In genomic region chr7:34506816-34507215, GRCm38 (mm10) we compare ENCODE assay signal across 21 mouse cellular contexts.
DNase-seq lines count a peak whose midpoint lies in the region; TF ChIP-seq lines count a peak whose summit lies in the region.
"Had no signal": no experiment of that assay in that cellular context is flagged by ENCODE, and none has a peak within 500 bp of the region (broad histone marks: within the 10 kb centered on the region; RNA-seq: fewer than 3 reads in every experiment).

No protein-coding gene starts in this region.

- no peak overlapping the region for H3K27ac ChIP-seq in layer of hippocampus, adult 2 months
- H3K27ac ChIP-seq: forebrain, embryonic 10.5 days; heart, adult 2 months; heart, embryonic 13.5 days; hindbrain, embryonic 13.5 days; limb, embryonic 13.5 days; liver, embryonic 14.5 days had no signal

- TF ChIP-seq CTCF in layer of hippocampus, adult 2 months (conservative IDR thresholded peaks at IDR 0.05) = peak; percentile 23; the same call in 1 of the 2 replicates

- no peak for DNase-seq in layer of hippocampus, adult 2 months (ENCODE audit: low spot score in 2 of 2)
- DNase-seq in layer of hippocampus, adult 9-10 months (ENCODE audit: low spot score) = no peak
- DNase-seq in A20 (ENCODE audit: low read depth, low spot score) (peak; percentile 23), ES-CJ7 (ENCODE audit: low read depth, low spot score) (peak; percentile 50)
- DNase-seq in lung, postnatal 14 days = peak; percentile 32
- no peak for DNase-seq in embryo, embryonic 10 days (ENCODE audit: low spot score)
- DNase-seq in left cerebral cortex, adult 9 months (ENCODE audit: low spot score in 2 of 2) = no peak
- DNase-seq: adrenal gland, postnatal 25 days; cerebellum, adult 9-11 months; gastrocnemius, postnatal 36 days; heart, adult 2 months; kidney, adult 18-20 months; kidney, postnatal 14 days; midbrain, embryonic 14.5 days; right cerebral cortex, postnatal 14 days; thymus, postnatal 14 days had no signal

- no peak overlapping the region for H3K4me3 ChIP-seq in layer of hippocampus, adult 2 months
- H3K4me3 ChIP-seq: forebrain, embryonic 10.5 days; heart, adult 2 months; heart, embryonic 13.5 days; hindbrain, embryonic 13.5 days; limb, embryonic 13.5 days had no signal

Comparison
In these comparisons a context has a peak if more than half of its experiments do, and no peak if none do; other contexts are left out.
1. DNase-seq: peak in A20 (single experiment), ES-CJ7 (single experiment) and lung, postnatal 14 days (single experiment); none in layer of hippocampus, adult 2 months (0 of 2), layer of hippocampus, adult 9-10 months (single experiment), embryo, embryonic 10 days (single experiment) and left cerebral cortex, adult 9 months (0 of 2).